Mouse (Mus musculus) thymus, postnatal 4 days (tissue): Measurements from ENCODE around the gene Oosp2.

Experiments used
- DNase-seq: peaks from one replicate; pipeline ENCODE4 v3.0.0; 2021

The Oosp2 gene

GRCm38 (mm10) chr19:11660459-11660858 lies at the start of gene Oosp2:
TSS of gene Oosp2 (minus strand) at chr19:11660559.
- DNase-seq = no peak

GRCm38 (mm10) chr19:11698342-11698741 lies 38.0 kb upstream of the Oosp2 start:
- DNase-seq = no peak

GRCm38 (mm10) chr19:11696755-11697154 lies 36.4 kb upstream of the Oosp2 start, which contains the start of gene Oosp3:
TSS of gene Oosp3 (plus strand) at chr19:11697055.
- no peak for DNase-seq

GRCm38 (mm10) chr19:11691454-11691853 lies 31.1 kb upstream of the Oosp2 start:
- no peak for DNase-seq

GRCm38 (mm10) chr19:11690839-11691238 lies 30.5 kb upstream of the Oosp2 start, which contains the start of gene Oosp1:
TSS of gene Oosp1 (minus strand) at chr19:11691150.
- peak; percentile 7 for DNase-seq

GRCm38 (mm10) chr19:11661562-11661961 lies 1.2 kb upstream of the Oosp2 start:
- no peak for DNase-seq

GRCm38 (mm10) chr19:11659142-11659541 lies 1.2 kb downstream of the Oosp2 start:
- no peak for DNase-seq

- DNase-seq = no peak
Observed at GRCm38 (mm10) chr19:11649564-11649963, 10.8 kb downstream of the Oosp2 start.

- no peak for DNase-seq
Observed at GRCm38 (mm10) chr19:11646166-11646565, 14.2 kb downstream of the Oosp2 start.

- no peak for DNase-seq
Observed at GRCm38 (mm10) chr19:11640732-11641131, 19.6 kb downstream of the Oosp2 start, which contains the start of gene Ms4a3. TSS of gene Ms4a3 (minus strand) at chr19:11640851.

- DNase-seq = no peak
Observed at GRCm38 (mm10) chr19:11639038-11639437, 21.3 kb downstream of the Oosp2 start.

GRCm38 (mm10) chr19:11635572-11635971 lies 24.8 kb downstream of the Oosp2 start:
- DNase-seq = no peak

- no peak for DNase-seq
Observed at GRCm38 (mm10) chr19:11634330-11634729, 26.0 kb downstream of the Oosp2 start.

GRCm38 (mm10) chr19:11633732-11634131 lies 26.6 kb downstream of the Oosp2 start:
- no peak for DNase-seq

GRCm38 (mm10) chr19:11625231-11625630 lies 35.1 kb downstream of the Oosp2 start:
- no peak for DNase-seq

- no peak for DNase-seq
Observed at GRCm38 (mm10) chr19:11624800-11625199, 35.6 kb downstream of the Oosp2 start.

- DNase-seq = no peak
Observed at GRCm38 (mm10) chr19:11623551-11623950, 36.8 kb downstream of the Oosp2 start, which contains the start of gene Ms4a2. TSS of gene Ms4a2 (minus strand) at chr19:11623719.

- no peak for DNase-seq
Observed at GRCm38 (mm10) chr19:11617983-11618382, 42.4 kb downstream of the Oosp2 start.

- DNase-seq = no peak
Observed at GRCm38 (mm10) chr19:11614805-11615204, 45.6 kb downstream of the Oosp2 start.

GRCm38 (mm10) chr19:11613776-11614443 lies 46.4 kb downstream of the Oosp2 start:
- no peak for DNase-seq

GRCm38 (mm10) chr19:11613084-11613483 lies 47.3 kb downstream of the Oosp2 start:
- DNase-seq = no peak

- DNase-seq = no peak
Observed at GRCm38 (mm10) chr19:11612293-11612692, 48.1 kb downstream of the Oosp2 start.

GRCm38 (mm10) chr19:11611541-11611945 lies 48.8 kb downstream of the Oosp2 start:
- peak; percentile 25 for DNase-seq

GRCm38 (mm10) chr19:11608172-11608571 lies 52.2 kb downstream of the Oosp2 start:
- peak; percentile 70 for DNase-seq

GRCm38 (mm10) chr19:11604603-11605002 lies 55.8 kb downstream of the Oosp2 start, which contains the start of gene Ms4a6d:
TSS of gene Ms4a6d (minus strand) at chr19:11604849.
- no peak for DNase-seq
